Mouse (Mus musculus): ENCODE measurements around the gene Zfp60. TPM values are rescaled to one million over a fixed set of nuclear protein-coding genes. Genes with fewer than 3 reads are reported as not detected.
A peak's percentile ranks its signal among the peaks of the same experiment; 100 is the strongest.
"Not testable (repeated sequence)": the region's sequence is repeated elsewhere in the genome, so short reads cannot be mapped to it uniquely, and the experiment has no call there.

Zfp60 gene
- polyA plus RNA-seq, 1 experiment from 2014 or later: 8.5 TPM

DNA sequence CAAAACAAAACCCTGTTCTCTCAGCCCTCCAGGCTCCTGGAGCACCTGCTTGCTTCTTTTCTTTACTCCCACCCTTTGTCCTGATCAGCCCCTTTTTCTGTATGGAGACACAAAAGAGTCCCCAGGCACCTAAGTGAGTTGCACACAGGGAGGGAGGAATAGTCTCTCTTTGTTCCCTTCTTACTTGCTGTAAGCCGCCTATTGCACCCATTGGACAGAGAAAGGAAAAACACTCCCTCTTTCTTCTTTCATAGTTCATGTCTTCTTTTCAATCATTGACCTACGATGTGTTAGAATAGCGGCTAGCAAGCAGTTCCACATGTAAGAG is 25.8 kb downstream of the Zfp60 start:
- Histone ChIP-seq H3K36me3 (ENCODE audit: control insufficient read depth, insufficient read depth) (no peaks in the 10 kb centered on the region), H3K4me2 (replicated peaks; ENCODE audit: low read depth) (no peak overlapping the region), H3K9ac (ENCODE audit: low read depth, low read length) (no peak overlapping the region), H3K4me3 (ENCODE audit: low read depth, low read length) (no peak overlapping the region), H3K27me3 (replicated peaks; ENCODE audit: control insufficient read depth, insufficient read depth, low read length) (no peaks in the 10 kb centered on the region), H3K4me1 (replicated peaks; ENCODE audit: control insufficient read depth, insufficient read depth, low read length) (no peaks in the 10 kb centered on the region), H3K27ac (ENCODE audit: low read depth, low read length) (no peak overlapping the region), H3K9me3 (ENCODE audit: control insufficient read depth) (no peaks in the 10 kb centered on the region)
- ATAC-seq: no peak
- no peak for TF ChIP-seq CTCF (IDR thresholded peaks at IDR 0.05; ENCODE audit: low read depth)
- WGBS: 83% methylated on average over 3 of the region's 3 CpGs

DNA sequence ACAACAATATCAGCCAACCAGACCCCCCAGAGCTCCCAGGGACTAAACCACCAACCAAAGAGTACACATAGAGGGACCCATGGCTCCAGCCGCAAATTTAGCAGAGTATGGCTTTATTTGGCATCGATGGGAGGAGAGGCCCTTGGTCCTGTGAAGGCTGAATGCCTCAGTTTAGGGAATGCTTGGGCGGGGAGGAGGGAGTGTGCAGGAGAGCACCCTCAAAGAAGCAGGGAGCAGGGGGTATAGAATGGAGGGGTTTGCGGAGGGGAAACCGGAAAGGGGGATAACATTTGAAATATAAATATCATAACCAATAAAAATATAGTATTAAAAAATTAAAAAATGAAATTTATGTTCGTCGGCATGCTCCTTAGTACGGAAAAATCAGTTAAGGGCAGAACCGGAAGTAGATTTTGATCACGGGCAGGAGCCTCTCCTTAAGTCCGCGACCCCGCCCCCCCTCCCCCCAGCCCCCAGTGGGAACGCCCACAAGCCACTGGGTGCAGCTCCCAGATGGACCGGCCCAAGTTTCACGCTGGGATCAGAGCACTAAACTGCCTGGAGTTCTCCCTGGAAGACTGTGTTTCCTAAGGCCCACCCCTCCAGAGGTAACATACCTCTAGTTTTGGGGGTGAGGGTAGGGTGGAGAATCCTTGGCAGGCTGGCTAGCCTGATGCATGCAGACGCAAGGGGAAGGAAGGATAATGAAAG is 34.1 kb downstream of the Zfp60 start:
- Histone ChIP-seq H3K9me3 (ENCODE audit: control insufficient read depth) (no peaks in the 10 kb centered on the region), H3K9ac (ENCODE audit: low read depth, low read length) (0 out of 2 replicates have a peak overlapping the region, but pooled peaks have one; percentile 26), H3K4me3 (ENCODE audit: low read depth, low read length) (peak overlapping the region; percentile 14; the same call in 1 of the 2 replicates), H3K36me3 (ENCODE audit: control insufficient read depth, insufficient read depth) (no peaks in the 10 kb centered on the region), H3K4me1 (replicated peaks; ENCODE audit: control insufficient read depth, insufficient read depth, low read length) (no peaks in the 10 kb centered on the region), H3K4me2 (replicated peaks; ENCODE audit: low read depth) (peak overlapping the region; percentile 60), H3K27me3 (replicated peaks; ENCODE audit: control insufficient read depth, insufficient read depth, low read length) (no peaks in the 10 kb centered on the region), H3K27ac (ENCODE audit: low read depth, low read length) (no peak overlapping the region)
- TF ChIP-seq CTCF (IDR thresholded peaks at IDR 0.05; ENCODE audit: low read depth): no peak
- WGBS: 12% methylated on average over 17 of the region's 17 CpGs
- no peak for ATAC-seq

GRCm38 (mm10) chr7:27789306-27789705 is 58.1 kb downstream of the Zfp60 start:
- ATAC-seq: no peak
- 83% methylated on average over 5 of the region's 5 CpGs for WGBS
- TF ChIP-seq CTCF (IDR thresholded peaks at IDR 0.05; ENCODE audit: low read depth): no peak

GRCm38 (mm10) chr7:27793865-27794264 is 62.7 kb downstream of the Zfp60 start:
- H3K27me3 ChIP-seq (replicated peaks; ENCODE audit: control insufficient read depth, insufficient read depth, low read length); H3K9ac ChIP-seq (ENCODE audit: low read depth, low read length); H3K4me1 ChIP-seq (replicated peaks; ENCODE audit: control insufficient read depth, insufficient read depth, low read length); H3K4me3 ChIP-seq (ENCODE audit: low read depth, low read length); H3K4me2 ChIP-seq (replicated peaks; ENCODE audit: low read depth); H3K27ac ChIP-seq (ENCODE audit: low read depth, low read length); ATAC-seq; H3K9me3 ChIP-seq (ENCODE audit: control insufficient read depth); H3K36me3 ChIP-seq (ENCODE audit: control insufficient read depth, insufficient read depth): not testable (repeated sequence)
- 36% methylated on average over 3 of the region's 3 CpGs for WGBS

More at GRCm38 (mm10) chr7:27789306-27789705, 58.1 kb downstream of the Zfp60 start:
- peaks cover 10% of the 10 kb centered on the region; the same call in 1 of the 2 replicates for H3K9me3 ChIP-seq (ENCODE audit: control insufficient read depth)
- H3K4me3 ChIP-seq (ENCODE audit: low read depth, low read length): no peak overlapping the region
- no peak overlapping the region for H3K4me2 ChIP-seq (replicated peaks; ENCODE audit: low read depth)
- no peaks in the 10 kb centered on the region for H3K27me3 ChIP-seq (replicated peaks; ENCODE audit: control insufficient read depth, insufficient read depth, low read length)
- H3K4me1 ChIP-seq (replicated peaks; ENCODE audit: control insufficient read depth, insufficient read depth, low read length): no peaks in the 10 kb centered on the region
- H3K36me3 ChIP-seq (ENCODE audit: control insufficient read depth, insufficient read depth): no peaks in the 10 kb centered on the region
- no peak overlapping the region for H3K27ac ChIP-seq (ENCODE audit: low read depth, low read length)
- no peak overlapping the region for H3K9ac ChIP-seq (ENCODE audit: low read depth, low read length)

- no peaks in the 10 kb centered on the region for H3K4me1 ChIP-seq (replicated peaks; ENCODE audit: control insufficient read depth, insufficient read depth, low read length)
- no peak overlapping the region for H3K4me2 ChIP-seq (replicated peaks; ENCODE audit: low read depth)
- no peak overlapping the region for H3K9ac ChIP-seq (ENCODE audit: low read depth, low read length)
- no peak overlapping the region for H3K4me3 ChIP-seq (ENCODE audit: low read depth, low read length)
- no peak for ATAC-seq
- no peaks in the 10 kb centered on the region for H3K36me3 ChIP-seq (ENCODE audit: control insufficient read depth, insufficient read depth)
- H3K27me3 ChIP-seq (replicated peaks; ENCODE audit: control insufficient read depth, insufficient read depth, low read length): no peaks in the 10 kb centered on the region
- TF ChIP-seq CTCF (IDR thresholded peaks at IDR 0.05; ENCODE audit: low read depth): no peak
- H3K9me3 ChIP-seq (ENCODE audit: control insufficient read depth): no peaks in the 10 kb centered on the region
- H3K27ac ChIP-seq (ENCODE audit: low read depth, low read length): no peak overlapping the region
Observed at GRCm38 (mm10) chr7:27794566-27794965, 63.4 kb downstream of the Zfp60 start.

DNA sequence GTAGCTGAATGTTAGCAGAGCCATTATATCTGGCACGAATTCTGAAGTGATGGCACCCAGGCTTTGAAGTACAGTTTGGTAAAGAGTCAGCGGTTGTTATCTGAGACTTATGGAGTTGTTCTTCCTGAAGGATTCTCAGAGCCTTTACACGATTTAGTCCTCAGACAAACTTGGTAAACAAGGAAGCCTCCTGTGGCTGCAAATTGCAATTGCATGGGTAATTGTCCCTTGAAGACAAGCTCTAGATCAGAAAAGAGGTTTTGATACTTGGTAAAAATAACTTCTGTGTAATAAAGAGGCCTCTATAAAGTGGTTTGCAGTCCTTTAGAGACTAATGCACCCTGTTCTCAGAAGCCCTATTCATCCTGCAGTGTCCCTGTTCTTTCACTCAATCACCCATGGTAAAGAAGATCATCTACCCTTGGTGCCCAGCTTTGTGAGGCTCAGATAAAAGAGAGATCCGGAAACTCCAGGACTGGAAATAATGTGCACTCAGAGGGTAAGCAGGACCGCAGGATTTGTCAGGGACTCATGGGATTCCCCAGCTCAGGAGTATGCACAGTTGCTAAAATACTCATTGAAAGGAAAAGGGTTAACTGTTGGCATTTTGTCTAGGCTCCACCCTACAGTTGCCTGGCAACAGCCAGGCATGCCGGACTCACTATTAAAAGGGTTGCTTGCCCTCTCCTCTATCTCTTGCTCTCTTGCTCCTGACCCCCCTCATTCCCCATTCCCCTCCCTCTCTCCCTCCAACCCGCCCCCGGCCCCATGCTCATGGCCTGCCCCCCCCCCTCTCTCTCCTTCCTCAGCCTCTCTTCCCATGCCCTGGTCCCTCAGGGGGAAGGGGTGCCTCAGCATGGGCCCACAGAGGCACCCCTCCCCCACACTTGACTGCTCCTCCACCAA is 67.0 kb downstream of the Zfp60 start:
- H3K4me2 ChIP-seq (replicated peaks; ENCODE audit: low read depth): no peak overlapping the region
- no peaks in the 10 kb centered on the region for H3K4me1 ChIP-seq (replicated peaks; ENCODE audit: control insufficient read depth, insufficient read depth, low read length)
- H3K9ac ChIP-seq (ENCODE audit: low read depth, low read length): no peak overlapping the region
- H3K9me3 ChIP-seq (ENCODE audit: control insufficient read depth): no peaks in the 10 kb centered on the region
- ATAC-seq: no peak
- no peaks in the 10 kb centered on the region for H3K27me3 ChIP-seq (replicated peaks; ENCODE audit: control insufficient read depth, insufficient read depth, low read length)
- TF ChIP-seq CTCF (IDR thresholded peaks at IDR 0.05; ENCODE audit: low read depth): peak; percentile 50
- no peaks in the 10 kb centered on the region for H3K36me3 ChIP-seq (ENCODE audit: control insufficient read depth, insufficient read depth)
- WGBS: 32% methylated on average over 7 of the region's 8 CpGs
- H3K4me3 ChIP-seq (ENCODE audit: low read depth, low read length): no peak overlapping the region
- no peak overlapping the region for H3K27ac ChIP-seq (ENCODE audit: low read depth, low read length)

Data from intestine, postnatal 0 days (tissue).